Mouse (Mus musculus) forebrain, embryonic 11.5 days (tissue): ENCODE measurements around the gene Tns4. TPM values are rescaled to one million over a fixed set of nuclear protein-coding genes. Genes with fewer than 3 reads are reported as not detected.

Experiments
- ATAC-seq: fragments of 200-750 bp; cut with Nextera tagmentation; replicated peaks from 2 replicates; pipeline ENCODE4 v1.8.0; 2017; ENCODE audit warnings: moderate TSS enrichment; ENCODE audit not compliant: low FRiP score
- DNase-seq: peaks from one replicate; pipeline ENCODE4 v3.0.0-alpha.2; 2017; ENCODE audit warnings: low spot score
- H3K27ac ChIP-seq: fragments of 300-500 bp; sonication (generic); 2 replicates; pipeline ENCODE4 v1.5.1; 2014; ENCODE audit warnings: low read depth, low read length
- H3K27me3 ChIP-seq: fragments of 300-500 bp; sonication (generic); 2 replicates; pipeline ENCODE4 v1.6.1; 2014; ENCODE audit warnings: mild to moderate bottlenecking, low read length, mixed read lengths; ENCODE audit not compliant: control insufficient read depth, insufficient read depth
- H3K36me3 ChIP-seq: fragments of 300-500 bp; sonication (generic); 2 replicates; pipeline ENCODE4 v1.6.1; 2014; ENCODE audit warnings: mild to moderate bottlenecking, low read length, moderate library complexity, mixed read lengths; ENCODE audit not compliant: control insufficient read depth, insufficient read depth
- H3K4me1 ChIP-seq: fragments of 300-500 bp; sonication (generic); replicated peaks from 2 replicates; pipeline ENCODE4 v1.6.1; 2014; ENCODE audit warnings: low read length, mixed read lengths; ENCODE audit not compliant: control insufficient read depth, insufficient read depth
- H3K4me2 ChIP-seq: fragments of 300-500 bp; sonication (generic); 2 replicates; pipeline ENCODE4 v1.6.1; 2014; ENCODE audit warnings: low read depth, mild to moderate bottlenecking, low read length, moderate library complexity, mixed read lengths; ENCODE audit not compliant: severe bottlenecking
- H3K4me3 ChIP-seq: fragments of 300-500 bp; sonication (generic); 2 replicates; pipeline ENCODE4 v1.5.1; 2014; ENCODE audit warnings: low read depth, low read length
- H3K9ac ChIP-seq: fragments of 300-500 bp; sonication (generic); 2 replicates; pipeline ENCODE4 v1.6.1; 2014; ENCODE audit warnings: low read length
- H3K9me3 ChIP-seq: fragments of 300-500 bp; sonication (generic); 2 replicates; pipeline ENCODE4 v1.6.1; 2016; ENCODE audit warnings: low read length, mixed read lengths; ENCODE audit not compliant: control insufficient read depth
- WGBS: fragments of 180-500 bp; shearing (Covaris S2); extraction: QIAGEN DNeasy Blood & Tissue Kit; methylation state at CpG from one replicate; pipeline ENCODE4 v1.1.7; 2014; 5-methylcytosine and 5-hydroxymethylcytosine counted together
- polyA plus RNA-seq: library from polyadenylated mRNA; unstranded; fragments of >200 nt; fragmentation: Nextera tagmentation; extraction: Ambion mirVana; gene quantifications from 2 replicates; pipeline ENCODE4 v1.2.1, GENCODE M21; 2014

Gene Tns4
- polyA plus RNA-seq, result 0.27 and 0.65 TPM in 2 replicates

DNA sequence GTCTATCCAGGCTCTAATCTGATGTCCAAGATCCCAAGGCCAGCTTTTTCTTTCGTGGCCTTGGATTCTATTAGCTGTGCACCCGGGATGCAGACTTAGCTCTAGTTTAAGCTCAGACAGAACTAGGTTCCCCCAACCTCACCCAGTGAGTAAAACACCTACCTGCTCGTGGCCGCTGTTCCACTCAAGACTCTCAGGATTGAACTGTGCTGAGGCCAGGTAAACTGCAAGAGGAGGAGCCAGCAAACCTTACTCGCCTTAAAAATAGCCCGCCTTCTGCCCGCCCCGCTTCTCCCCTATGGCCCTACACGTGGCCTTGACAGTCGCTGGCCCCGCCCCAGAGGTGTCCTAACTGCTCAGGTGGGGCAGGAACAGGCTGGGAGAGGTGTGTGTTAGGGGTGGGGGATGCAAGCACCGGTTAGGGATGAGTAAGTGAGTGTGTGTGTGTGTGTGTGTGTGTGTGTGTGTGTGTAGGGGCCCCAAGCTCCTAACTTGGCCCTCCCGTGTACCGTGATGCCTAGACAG lies at the start of gene Tns4:
Gene Tns4 (minus strand): TSS at position 230 of the 525 bp plus-strand sequence.
- H3K4me1 ChIP-seq, result no peaks in the 10 kb centered on the region
- H3K27ac ChIP-seq, result no peak within 1 kb of the TSS
- no peak for ATAC-seq
- H3K9me3 ChIP-seq, result no peaks in the 10 kb centered on the region
- no peak for DNase-seq
- H3K27me3 ChIP-seq, result no peaks in the 10 kb centered on the region
- 65% methylated on average over 14 of the region's 14 CpGs for WGBS
- no peak within 1 kb of the TSS for H3K4me3 ChIP-seq
- H3K9ac ChIP-seq, result no peak within 1 kb of the TSS
- H3K36me3 ChIP-seq, result no peaks in the 10 kb centered on the region
- no peak within 1 kb of the TSS for H3K4me2 ChIP-seq

DNA sequence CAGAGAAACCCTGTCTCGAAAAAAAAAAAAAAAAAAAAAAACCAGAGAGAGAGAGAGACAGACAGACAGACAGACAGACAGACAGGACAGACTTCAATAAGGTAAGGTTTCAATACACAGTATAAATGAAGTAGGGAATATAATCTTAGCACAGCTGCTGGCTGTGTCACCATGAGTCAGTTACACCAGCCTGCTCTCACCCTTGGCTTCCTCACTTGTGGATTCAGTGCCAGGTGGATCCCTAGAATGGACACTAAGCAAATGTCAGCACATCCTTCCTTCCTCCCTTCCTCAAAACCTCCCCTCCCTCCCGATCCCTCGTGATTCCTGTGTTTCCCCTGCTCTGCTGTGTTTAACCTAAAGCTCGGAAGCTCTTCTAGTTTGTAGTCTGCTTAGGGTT lies 48.3 kb upstream of the Tns4 start:
- Histone ChIP-seq H3K27me3 (no peaks in the 10 kb centered on the region), H3K4me3 (no peak overlapping the region), H3K27ac (no peak overlapping the region), H3K4me1 (peaks cover 5% of the 10 kb centered on the region), H3K9me3 (no peaks in the 10 kb centered on the region), H3K4me2 (no peak overlapping the region), H3K36me3 (no peaks in the 10 kb centered on the region), H3K9ac (no peak overlapping the region)
- ATAC-seq (no peak), DNase-seq (no peak)
- 80% methylated on average over 3 of the region's 4 CpGs for WGBS

DNA sequence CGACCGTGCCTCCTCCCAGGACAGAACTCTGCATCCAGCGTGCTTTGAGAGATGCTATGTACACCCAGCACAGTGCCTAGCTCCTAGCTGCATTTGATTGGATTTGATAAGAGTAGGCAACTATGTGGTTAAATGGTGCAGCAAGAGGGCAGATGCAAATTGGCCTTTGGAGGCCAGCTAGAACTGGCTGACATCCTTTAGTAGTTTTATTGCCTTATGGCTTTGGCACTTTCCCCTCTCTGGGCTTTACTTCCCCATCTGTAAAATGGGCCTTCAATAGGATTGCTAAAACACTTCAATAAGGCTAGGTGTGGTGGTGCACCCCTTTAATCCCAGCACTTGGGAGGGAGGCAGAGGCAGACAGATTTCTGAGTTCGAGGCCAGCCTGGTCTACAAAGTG lies 47.9 kb upstream of the Tns4 start:
- no peaks in the 10 kb centered on the region for H3K36me3 ChIP-seq
- H3K27ac ChIP-seq, result no peak overlapping the region
- H3K4me3 ChIP-seq, result no peak overlapping the region
- peaks cover 9% of the 10 kb centered on the region for H3K4me1 ChIP-seq
- H3K4me2 ChIP-seq, result no peak overlapping the region
- no peaks in the 10 kb centered on the region for H3K27me3 ChIP-seq
- ATAC-seq (no peak), DNase-seq (no peak)
- H3K9me3 ChIP-seq, result no peaks in the 10 kb centered on the region
- 71% methylated on average over 4 of the region's 4 CpGs for WGBS
- H3K9ac ChIP-seq, result no peak overlapping the region

DNA sequence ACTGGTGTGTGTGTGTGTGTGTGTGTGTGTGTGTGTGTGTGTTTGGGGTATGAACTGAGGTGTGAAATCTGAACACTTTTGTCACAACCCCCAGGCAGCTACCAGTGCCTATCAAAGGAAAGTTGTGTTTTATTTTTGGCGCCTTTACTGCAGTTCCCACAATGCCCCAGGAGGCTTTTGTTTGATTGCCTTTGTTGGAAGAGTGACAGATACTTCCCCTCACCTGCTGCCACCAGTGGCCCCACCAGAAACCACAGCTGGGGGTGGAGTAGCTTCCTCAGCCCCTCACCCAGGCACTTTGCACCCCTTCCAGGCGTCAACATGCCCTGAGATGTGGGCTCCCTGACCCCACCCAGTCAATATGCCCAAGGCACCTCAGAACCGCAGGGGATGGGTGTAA lies 47.3 kb upstream of the Tns4 start:
- Histone ChIP-seq H3K27me3 (no peaks in the 10 kb centered on the region), H3K27ac (no peak overlapping the region), H3K9me3 (no peaks in the 10 kb centered on the region), H3K36me3 (no peaks in the 10 kb centered on the region), H3K4me2 (no peak overlapping the region), H3K4me3 (no peak overlapping the region), H3K4me1 (peaks cover 15% of the 10 kb centered on the region), H3K9ac (no peak overlapping the region)
- 52% methylated on average over 3 of the region's 3 CpGs for WGBS
- ATAC-seq, result no peak
- no peak for DNase-seq

DNA sequence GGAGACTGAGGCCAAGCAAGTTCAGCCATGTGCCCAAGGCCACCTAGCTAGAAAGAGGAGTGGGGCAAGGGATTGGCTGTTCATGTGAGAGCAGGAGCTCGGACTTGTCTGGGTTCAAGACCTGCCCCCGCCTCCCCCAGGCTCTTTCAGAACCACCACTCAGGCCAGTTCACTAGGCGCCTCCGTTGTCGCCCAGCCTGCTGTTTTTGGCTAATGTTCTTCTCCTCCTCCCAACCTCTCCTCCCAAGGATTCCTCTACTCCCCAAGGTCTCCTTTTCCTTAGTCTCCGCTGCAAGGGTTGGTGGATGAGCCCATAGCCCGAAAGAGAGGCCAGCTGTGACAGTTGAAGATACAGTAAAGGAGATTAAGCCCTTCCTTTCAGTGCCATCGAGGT lies 45.9 kb upstream of the Tns4 start:
- Histone ChIP-seq H3K36me3 (no peaks in the 10 kb centered on the region), H3K9me3 (no peaks in the 10 kb centered on the region), H3K27ac (no peak overlapping the region), H3K27me3 (no peaks in the 10 kb centered on the region), H3K4me2 (no peak overlapping the region), H3K9ac (no peak overlapping the region), H3K4me3 (no peak overlapping the region), H3K4me1 (peaks cover 16% of the 10 kb centered on the region)
- DNase-seq (no peak), ATAC-seq (no peak)
- 74% methylated on average over 8 of the region's 8 CpGs for WGBS

DNA sequence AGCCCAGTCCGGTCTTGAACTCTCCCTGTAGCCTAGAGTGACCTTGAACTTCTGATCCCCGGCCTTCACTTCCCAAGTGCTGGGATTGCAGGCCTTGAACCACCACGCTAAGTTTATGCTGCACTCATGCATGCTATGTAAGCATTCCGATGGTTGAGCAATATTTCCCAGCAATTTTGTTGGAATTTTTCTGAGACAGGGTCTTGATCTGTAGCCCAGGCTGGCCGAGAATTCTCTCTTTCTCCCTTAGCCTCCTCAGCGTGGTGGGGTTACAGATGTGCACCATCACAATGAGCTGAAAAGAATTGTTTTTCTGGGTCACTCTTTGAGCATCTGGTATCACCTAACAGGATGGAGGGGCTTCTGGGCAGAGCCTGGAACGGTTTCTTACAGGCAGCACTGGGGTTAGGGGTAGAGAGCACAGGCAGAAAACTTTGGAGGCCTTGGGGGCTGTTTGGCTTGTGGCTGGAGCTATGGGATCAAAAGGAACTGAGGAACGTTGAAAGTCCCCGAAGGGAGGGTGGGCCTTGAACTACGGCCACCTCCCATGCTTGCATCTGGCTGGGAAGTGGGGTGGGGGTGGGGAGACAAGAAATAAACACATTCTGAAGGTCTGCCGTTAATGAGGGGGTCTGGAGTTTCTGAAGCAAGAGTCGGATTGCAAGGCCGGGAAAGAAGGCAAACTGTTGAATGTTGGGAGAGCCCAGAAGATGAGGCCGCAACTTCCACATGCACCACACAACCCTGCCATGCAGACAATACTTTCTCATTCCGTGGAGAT lies 45.4 kb upstream of the Tns4 start:
- Histone ChIP-seq H3K9ac (no peak overlapping the region), H3K4me2 (no peak overlapping the region), H3K9me3 (no peaks in the 10 kb centered on the region), H3K27me3 (no peaks in the 10 kb centered on the region), H3K4me1 (peaks cover 16% of the 10 kb centered on the region), H3K4me3 (no peak overlapping the region), H3K36me3 (no peaks in the 10 kb centered on the region), H3K27ac (no peak overlapping the region)
- DNase-seq (no peak), ATAC-seq (no peak)
- WGBS, result 69% methylated on average over 15 of the region's 15 CpGs

DNA sequence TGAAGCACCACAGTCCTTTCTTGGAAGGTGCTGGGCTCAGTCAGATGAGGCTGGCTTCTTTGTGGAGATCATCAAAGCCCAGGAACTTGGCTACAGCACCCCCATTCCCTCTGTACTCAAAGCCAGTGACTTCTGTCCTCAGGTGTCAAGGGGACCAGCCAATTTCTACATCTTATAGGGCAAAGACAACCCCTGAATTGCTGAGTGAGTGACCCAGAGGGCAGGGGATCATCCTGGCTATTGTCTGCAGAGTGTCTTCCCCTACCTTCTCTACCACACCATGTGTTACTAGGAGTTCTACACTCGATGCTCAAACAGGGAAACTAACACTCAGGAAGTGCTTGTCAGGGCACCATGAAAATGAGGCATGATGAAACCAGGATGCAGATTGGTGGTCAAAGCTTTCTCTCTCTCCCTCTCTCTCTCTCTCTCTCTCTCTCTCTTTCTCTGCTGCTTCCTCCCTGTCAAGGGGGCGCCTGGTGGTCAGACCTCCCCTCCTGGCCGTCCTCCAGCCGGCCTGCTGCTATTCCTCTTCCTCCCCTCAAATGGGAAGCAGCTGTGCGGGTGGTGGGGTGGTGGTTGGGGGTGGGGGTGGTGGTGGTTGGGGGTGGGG lies 44.3 kb upstream of the Tns4 start:
- DNase-seq (no peak), ATAC-seq (no peak)
- Histone ChIP-seq H3K27ac (no peak overlapping the region), H3K4me1 (peaks cover 16% of the 10 kb centered on the region), H3K9me3 (no peaks in the 10 kb centered on the region), H3K36me3 (no peaks in the 10 kb centered on the region), H3K27me3 (no peaks in the 10 kb centered on the region), H3K9ac (no peak overlapping the region), H3K4me2 (no peak overlapping the region), H3K4me3 (no peak overlapping the region)
- WGBS, result 41% methylated on average over 4 of the region's 5 CpGs

DNA sequence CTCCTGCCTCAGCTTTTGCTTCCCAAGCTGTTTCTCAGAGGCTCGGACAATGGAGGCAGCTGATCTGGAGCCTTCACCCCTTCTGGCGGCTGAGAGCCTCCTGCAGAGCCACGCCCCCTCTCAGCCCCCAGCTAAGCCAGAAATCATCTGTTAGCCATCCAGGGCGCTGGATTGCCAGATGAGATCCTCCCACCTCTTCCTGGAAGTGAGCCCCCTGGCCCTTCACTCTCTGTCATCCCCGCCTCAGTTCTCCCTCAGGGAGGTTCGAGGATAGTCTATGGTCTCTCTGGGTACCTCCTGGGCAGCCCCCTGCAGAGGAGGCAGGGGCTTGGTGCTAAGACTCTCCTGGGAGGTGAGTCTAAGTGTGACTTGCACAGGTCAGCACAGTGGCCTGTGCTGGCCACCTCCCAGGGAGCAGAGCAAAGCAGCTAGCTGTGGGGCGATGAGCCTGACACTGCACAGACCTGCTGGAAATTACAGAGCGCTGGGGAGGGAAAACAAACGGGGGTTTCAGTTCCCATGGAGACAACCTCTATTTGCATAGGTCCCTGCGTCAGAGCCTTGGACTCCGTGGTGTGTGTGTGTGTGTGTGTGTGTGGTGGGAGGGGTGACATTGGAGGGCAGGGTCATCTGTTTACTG lies 43.1 kb upstream of the Tns4 start:
- Histone ChIP-seq H3K36me3 (no peaks in the 10 kb centered on the region), H3K27ac (peak overlapping the region; percentile 79; the same call in 1 of the 2 replicates), H3K4me2 (peak overlapping the region; percentile 32), H3K4me1 (peaks cover 16% of the 10 kb centered on the region), H3K9ac (peak overlapping the region; percentile 37), H3K9me3 (no peaks in the 10 kb centered on the region), H3K4me3 (no peak overlapping the region; the same call in 1 of the 2 replicates), H3K27me3 (no peaks in the 10 kb centered on the region)
- peak; percentile 74 for ATAC-seq
- peak; percentile 75 for DNase-seq
- WGBS, result 1% methylated on average over 11 of the region's 11 CpGs
